Mouse (Mus musculus) midbrain, embryonic 13.5 days (tissue): ENCODE measurements around the gene Shq1. TPM values are rescaled to one million over a fixed set of nuclear protein-coding genes. Genes with fewer than 3 reads are reported as not detected.

ENCODE experiments used
- ATAC-seq: fragments of 200-750 bp; cut with Nextera tagmentation; 2 replicates; pipeline ENCODE4 v1.8.0; 2017; ENCODE audit warnings: mild to moderate bottlenecking, moderate TSS enrichment, moderate library complexity
- H3K27ac ChIP-seq: fragments of 300-500 bp; sonication (generic); 2 replicates; pipeline ENCODE4 v1.5.1; 2015; ENCODE audit warnings: inconsistent platforms, mild to moderate bottlenecking, moderate library complexity
- H3K27me3 ChIP-seq: fragments of 300-500 bp; sonication (generic); 2 replicates; pipeline ENCODE4 v1.6.1; 2015; ENCODE audit warnings: mild to moderate bottlenecking, inconsistent platforms
- H3K36me3 ChIP-seq: fragments of 300-500 bp; sonication (generic); 2 replicates; pipeline ENCODE4 v1.6.1; 2015; ENCODE audit warnings: mild to moderate bottlenecking, inconsistent platforms
- H3K4me1 ChIP-seq: fragments of 300-500 bp; sonication (generic); replicated peaks from 2 replicates; pipeline ENCODE4 v1.6.1; 2015; ENCODE audit warnings: inconsistent platforms
- H3K4me2 ChIP-seq: fragments of 300-500 bp; sonication (generic); replicated peaks from 2 replicates; pipeline ENCODE4 v1.6.1; 2015; ENCODE audit warnings: moderate library complexity, mild to moderate bottlenecking, inconsistent platforms
- H3K4me3 ChIP-seq: fragments of 300-500 bp; sonication (generic); replicated peaks from 2 replicates; pipeline ENCODE4 v1.5.1; 2015; ENCODE audit warnings: mild to moderate bottlenecking, inconsistent platforms
- H3K9ac ChIP-seq: fragments of 300-500 bp; sonication (generic); replicated peaks from 2 replicates; pipeline ENCODE4 v1.6.1; 2015; ENCODE audit warnings: mild to moderate bottlenecking, inconsistent platforms
- H3K9me3 ChIP-seq: fragments of 300-500 bp; sonication (generic); 2 replicates; pipeline ENCODE4 v1.6.1; 2016; ENCODE audit warnings: mild to moderate bottlenecking, inconsistent platforms
- WGBS: fragments of 180-500 bp; shearing (Covaris S2); methylation state at CpG from one replicate; pipeline ENCODE4 v1.1.7; 2015; 5-methylcytosine and 5-hydroxymethylcytosine counted together
- polyA plus RNA-seq: library from polyadenylated mRNA; unstranded; fragments of >200 nt; fragmentation: Nextera tagmentation; extraction: Ambion mirVana; gene quantifications from 2 replicates; pipeline ENCODE4 v1.2.1, GENCODE M21; 2015

Shq1 gene
- polyA plus RNA-seq, 1 experiment from 2014 or later: 12.7 TPM

DNA sequence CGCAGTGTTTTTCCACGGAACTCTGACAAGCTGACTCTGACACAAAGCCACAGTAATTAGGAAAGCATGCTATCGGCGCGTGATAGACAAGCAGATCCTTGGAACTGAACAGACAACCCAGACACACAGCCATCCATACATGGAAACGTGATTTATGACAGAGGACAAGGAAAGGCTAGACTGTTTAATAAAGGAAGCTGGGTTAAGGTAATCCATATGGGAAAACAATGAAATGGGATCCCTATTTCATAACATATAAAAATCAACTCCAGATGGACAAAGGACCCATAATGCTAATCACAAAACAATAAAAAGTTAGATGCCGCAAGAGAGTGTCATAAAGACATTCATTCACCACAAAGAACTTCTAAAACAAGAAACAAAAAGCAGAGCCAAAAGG is 78.0 kb downstream of the Shq1 start:
- no peak overlapping the region for H3K4me3 ChIP-seq
- H3K9ac ChIP-seq: no peak overlapping the region
- peaks cover 7% of the 10 kb centered on the region for H3K4me1 ChIP-seq
- 42% methylated on average over 7 of the region's 7 CpGs for WGBS
- no peak for ATAC-seq
- no peaks in the 10 kb centered on the region for H3K9me3 ChIP-seq
- no peak overlapping the region for H3K4me2 ChIP-seq
- 0 out of 2 replicates have a peak, but pooled peaks cover 3% of the 10 kb centered on the region for H3K27me3 ChIP-seq
- H3K36me3 ChIP-seq: no peaks in the 10 kb centered on the region
- H3K27ac ChIP-seq: no peak overlapping the region

DNA sequence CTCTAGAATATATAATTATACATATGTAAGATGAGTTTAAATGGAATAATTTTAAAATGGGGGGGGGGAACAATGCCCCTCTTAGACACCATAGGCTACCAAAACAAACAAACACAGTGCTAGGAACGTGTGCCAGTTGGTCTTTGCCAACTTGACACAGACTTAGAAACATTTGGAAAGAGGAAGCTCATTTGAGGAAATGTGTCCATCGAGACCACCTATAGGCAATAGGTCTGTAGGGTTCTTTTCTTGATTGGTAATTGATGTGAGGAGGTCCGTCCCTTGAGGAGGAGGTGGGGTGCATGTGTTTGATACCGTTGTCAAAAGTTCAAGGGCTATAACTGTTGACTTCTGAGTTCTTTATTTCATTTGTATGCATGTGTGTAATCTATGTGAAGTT is 80.4 kb downstream of the Shq1 start:
- no peak for ATAC-seq
- 90% methylated on average over 4 of the region's 4 CpGs for WGBS

GRCm38 (mm10) chr6:100588876-100589275 is 82.1 kb downstream of the Shq1 start:
- no peaks in the 10 kb centered on the region for H3K27me3 ChIP-seq
- no peak overlapping the region for H3K9ac ChIP-seq
- H3K4me1 ChIP-seq: peaks cover 2% of the 10 kb centered on the region
- no peaks in the 10 kb centered on the region for H3K36me3 ChIP-seq
- no peak for ATAC-seq
- H3K4me3 ChIP-seq: no peak overlapping the region
- no peaks in the 10 kb centered on the region for H3K9me3 ChIP-seq
- no peak overlapping the region for H3K4me2 ChIP-seq
- 94% methylated on average over 3 of the region's 3 CpGs for WGBS
- H3K27ac ChIP-seq: no peak overlapping the region

More for the DNA sequence above, 80.4 kb downstream of the Shq1 start:
- Histone ChIP-seq H3K36me3 (no peaks in the 10 kb centered on the region), H3K4me3 (no peak overlapping the region), H3K9me3 (no peaks in the 10 kb centered on the region), H3K4me1 (peaks cover 7% of the 10 kb centered on the region), H3K27me3 (0 out of 2 replicates have a peak, but pooled peaks cover under 1% of the 10 kb centered on the region), H3K4me2 (no peak overlapping the region), H3K9ac (no peak overlapping the region), H3K27ac (no peak overlapping the region)

GRCm38 (mm10) chr6:100586758-100587157 is 84.2 kb downstream of the Shq1 start:
- Histone ChIP-seq H3K4me3 (no peak overlapping the region), H3K36me3 (no peaks in the 10 kb centered on the region), H3K27me3 (no peaks in the 10 kb centered on the region), H3K9ac (no peak overlapping the region), H3K27ac (no peak overlapping the region), H3K4me2 (no peak overlapping the region), H3K9me3 (no peaks in the 10 kb centered on the region), H3K4me1 (peaks cover 10% of the 10 kb centered on the region)
- 93% methylated on average over 5 of the region's 5 CpGs for WGBS
- ATAC-seq: no peak

DNA sequence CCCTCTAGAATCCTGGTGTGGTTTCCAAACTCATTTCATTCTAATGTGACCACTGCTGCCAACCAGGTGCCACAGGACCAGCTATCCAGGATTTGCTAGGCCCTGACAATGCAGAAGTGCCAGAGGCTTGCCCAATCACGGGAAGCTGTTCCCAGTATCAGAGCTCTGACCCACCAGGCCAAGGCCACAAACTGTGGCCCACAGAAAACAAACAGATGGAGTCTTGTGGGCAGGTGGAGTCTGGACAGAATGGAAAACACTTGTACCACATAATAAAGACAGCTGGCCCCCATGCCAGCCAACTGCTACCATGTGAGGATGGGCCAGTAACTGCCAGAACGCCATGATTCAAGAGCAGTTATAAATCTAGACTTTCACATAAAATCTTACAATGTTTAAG is 89.0 kb downstream of the Shq1 start:
- peaks cover 23% of the 10 kb centered on the region for H3K4me1 ChIP-seq
- H3K4me2 ChIP-seq: no peak overlapping the region
- H3K4me3 ChIP-seq: no peak overlapping the region
- 0 out of 2 replicates have a peak, but pooled peaks have one; percentile 17 for ATAC-seq
- no peaks in the 10 kb centered on the region for H3K9me3 ChIP-seq
- H3K9ac ChIP-seq: no peak overlapping the region
- no peaks in the 10 kb centered on the region for H3K27me3 ChIP-seq
- H3K27ac ChIP-seq: peak overlapping the region; percentile 62
- WGBS: 72% methylated on average over 2 of the region's 2 CpGs
- no peaks in the 10 kb centered on the region for H3K36me3 ChIP-seq

DNA sequence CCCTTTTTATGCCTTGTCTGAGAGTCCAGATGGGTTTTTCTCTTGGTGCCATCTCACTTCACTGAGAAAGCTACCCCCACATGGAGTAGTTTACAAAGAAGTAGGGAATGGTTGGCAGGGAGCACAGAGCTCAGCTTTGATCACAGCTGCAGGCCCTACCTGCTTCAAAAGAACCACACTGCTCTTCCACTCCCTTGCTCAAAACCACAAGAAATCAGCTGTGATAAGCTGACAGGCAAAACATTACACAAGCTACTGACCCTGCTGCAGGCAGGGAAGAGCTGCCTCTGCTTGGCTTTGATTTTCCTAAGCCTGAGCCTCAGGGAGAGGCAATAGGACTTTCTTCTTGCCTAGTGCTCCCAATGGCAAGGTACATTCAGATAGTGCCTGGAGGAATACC is 89.9 kb downstream of the Shq1 start:
- H3K27ac ChIP-seq: peak overlapping the region; percentile 62
- no peak overlapping the region for H3K4me3 ChIP-seq
- H3K36me3 ChIP-seq: no peaks in the 10 kb centered on the region
- ATAC-seq: peak; percentile 80
- no peaks in the 10 kb centered on the region for H3K9me3 ChIP-seq
- peaks cover 23% of the 10 kb centered on the region for H3K4me1 ChIP-seq
- no peaks in the 10 kb centered on the region for H3K27me3 ChIP-seq
- no peak overlapping the region for H3K4me2 ChIP-seq
- H3K9ac ChIP-seq: no peak overlapping the region

DNA sequence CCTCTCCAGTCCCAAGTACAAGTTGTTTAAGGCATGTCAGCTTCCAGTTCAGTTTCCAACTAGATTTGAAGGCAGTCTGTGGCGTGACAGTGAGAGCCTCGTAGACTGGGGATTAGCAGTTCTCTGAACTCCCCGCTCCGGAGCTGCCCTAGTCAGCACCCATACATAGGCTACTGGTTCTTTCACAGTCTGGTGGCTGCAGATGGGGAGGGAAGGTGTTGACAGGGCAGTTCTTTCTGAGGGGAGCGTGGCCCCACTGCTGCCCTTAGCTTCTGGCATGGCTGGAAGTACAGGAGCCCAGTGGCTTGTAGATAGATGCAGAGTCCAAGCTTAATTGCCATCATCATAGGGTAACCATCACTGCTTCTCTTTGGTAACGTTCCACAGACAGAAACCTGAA is 93.4 kb downstream of the Shq1 start:
- Histone ChIP-seq H3K27me3 (no peaks in the 10 kb centered on the region), H3K9ac (no peak overlapping the region), H3K9me3 (no peaks in the 10 kb centered on the region), H3K36me3 (0 out of 2 replicates have a peak, but pooled peaks cover 5% of the 10 kb centered on the region), H3K4me1 (peaks cover 21% of the 10 kb centered on the region), H3K4me2 (no peak overlapping the region), H3K27ac (no peak overlapping the region), H3K4me3 (no peak overlapping the region)
- WGBS: 88% methylated on average over 6 of the region's 6 CpGs
- ATAC-seq: no peak

DNA sequence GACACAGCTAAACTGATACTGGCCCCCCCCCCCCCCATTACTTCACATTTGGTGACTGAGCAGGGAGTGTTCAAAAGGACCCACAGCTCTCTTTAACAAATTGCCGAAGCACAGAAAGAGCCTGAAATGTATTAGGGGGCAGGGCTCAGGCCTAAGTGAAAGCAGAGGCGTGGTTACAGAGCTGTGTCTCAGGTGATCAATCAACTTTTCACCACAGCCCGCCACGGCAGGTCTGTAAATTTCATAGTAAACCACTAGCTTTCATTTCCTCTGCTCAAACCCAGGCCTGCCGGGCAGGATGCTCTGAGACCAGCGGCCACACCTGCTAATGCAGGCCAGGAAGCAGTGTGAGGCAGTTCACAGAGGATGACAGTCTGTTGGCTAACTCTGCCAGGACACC is 94.8 kb downstream of the Shq1 start:
- no peak overlapping the region for H3K4me3 ChIP-seq
- 81% methylated on average over 6 of the region's 6 CpGs for WGBS
- H3K4me1 ChIP-seq: peaks cover 7% of the 10 kb centered on the region
- no peak overlapping the region for H3K27ac ChIP-seq
- ATAC-seq: no peak
- H3K27me3 ChIP-seq: no peaks in the 10 kb centered on the region
- H3K9ac ChIP-seq: no peak overlapping the region
- H3K36me3 ChIP-seq: 0 out of 2 replicates have a peak, but pooled peaks cover 5% of the 10 kb centered on the region
- H3K9me3 ChIP-seq: no peaks in the 10 kb centered on the region
- H3K4me2 ChIP-seq: no peak overlapping the region

DNA sequence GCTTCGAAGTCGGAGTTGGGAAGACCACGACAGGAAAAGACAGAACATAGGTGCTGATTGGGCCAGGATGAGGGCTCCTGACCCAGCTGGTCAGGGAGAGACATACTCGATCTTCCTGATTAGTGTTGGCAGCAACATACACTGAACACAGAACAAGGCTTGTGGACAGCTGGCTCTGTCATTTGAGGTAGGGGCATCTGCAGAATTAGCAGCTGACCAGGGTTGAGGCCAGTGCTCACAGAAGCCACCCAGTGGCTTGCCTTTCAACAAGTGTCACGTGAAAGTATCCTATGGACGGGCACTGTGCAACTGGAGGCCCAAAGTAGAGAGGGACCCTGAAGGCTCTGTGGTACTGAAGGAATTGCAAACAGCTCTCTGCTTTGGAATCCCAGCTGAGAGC is 104.2 kb downstream of the Shq1 start:
- Histone ChIP-seq H3K4me2 (no peak overlapping the region), H3K4me3 (no peak overlapping the region), H3K27ac (no peak overlapping the region), H3K4me1 (peaks cover 34% of the 10 kb centered on the region), H3K36me3 (no peaks in the 10 kb centered on the region), H3K9ac (no peak overlapping the region), H3K27me3 (peaks cover 35% of the 10 kb centered on the region), H3K9me3 (no peaks in the 10 kb centered on the region)
- no peak for ATAC-seq
- 79% methylated on average over 6 of the region's 6 CpGs for WGBS

DNA sequence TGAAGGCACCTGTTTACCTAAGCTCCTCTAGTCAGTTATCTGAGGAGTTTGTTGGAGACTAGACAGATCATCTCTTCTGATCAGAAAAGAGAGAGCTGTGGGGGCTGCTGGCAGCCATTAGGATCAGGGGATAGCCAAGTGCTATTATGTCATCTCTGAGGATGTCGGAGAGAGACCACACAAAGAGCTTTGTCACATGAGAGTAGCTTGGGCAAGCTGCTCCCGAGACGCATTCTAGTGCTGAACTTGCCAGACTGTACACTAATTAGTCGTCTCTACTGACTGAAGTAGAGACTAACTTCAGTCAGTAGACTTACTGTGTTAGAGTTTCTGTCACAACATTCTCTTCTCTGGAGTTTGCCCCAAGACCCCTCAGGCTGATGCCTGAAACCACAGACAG is 106.4 kb downstream of the Shq1 start:
- H3K36me3 ChIP-seq: no peaks in the 10 kb centered on the region
- 12% methylated on average over 4 of the region's 4 CpGs for WGBS
- no peak overlapping the region for H3K27ac ChIP-seq
- no peak overlapping the region for H3K4me2 ChIP-seq
- H3K9me3 ChIP-seq: no peaks in the 10 kb centered on the region
- ATAC-seq: no peak
- H3K9ac ChIP-seq: no peak overlapping the region
- peaks cover 34% of the 10 kb centered on the region for H3K4me1 ChIP-seq
- peaks cover 51% of the 10 kb centered on the region for H3K27me3 ChIP-seq
- H3K4me3 ChIP-seq: no peak overlapping the region

- WGBS: 6% methylated on average over 38 of the region's 38 CpGs
- H3K27me3 ChIP-seq: peaks cover 59% of the 10 kb centered on the region
These were observed 107.2 kb downstream of the Shq1 start for GRCm38 (mm10) chr6:100563552-100564341.

GRCm38 (mm10) chr6:100562719-100563551 is 108.0 kb downstream of the Shq1 start:
- WGBS: 0% methylated on average over 51 of the region's 51 CpGs
- peak overlapping the region; percentile 75 for H3K9ac ChIP-seq
- peak overlapping the region; percentile 96 for H3K4me2 ChIP-seq
- H3K27me3 ChIP-seq: peaks cover 63% of the 10 kb centered on the region
- peak overlapping the region; percentile 49 for H3K4me3 ChIP-seq
- no peaks in the 10 kb centered on the region for H3K36me3 ChIP-seq
- peak overlapping the region; percentile 75 for H3K27ac ChIP-seq
- peaks cover 37% of the 10 kb centered on the region for H3K4me1 ChIP-seq
- no peaks in the 10 kb centered on the region for H3K9me3 ChIP-seq
- peak; percentile 78 for ATAC-seq

More at GRCm38 (mm10) chr6:100563552-100564341, 107.2 kb downstream of the Shq1 start:
- peak overlapping the region; percentile 75 for H3K9ac ChIP-seq
- peaks cover 34% of the 10 kb centered on the region for H3K4me1 ChIP-seq
- peak overlapping the region; percentile 49 for H3K4me3 ChIP-seq
- H3K9me3 ChIP-seq: no peaks in the 10 kb centered on the region
- H3K36me3 ChIP-seq: no peaks in the 10 kb centered on the region
- peak overlapping the region; percentile 96 for H3K4me2 ChIP-seq
- peak overlapping the region; percentile 75 for H3K27ac ChIP-seq
- ATAC-seq: peak; percentile 92
